Mouse (Mus musculus) common myeloid progenitor, adult 5-6 weeks (primary cell): ENCODE results near the gene Rfwd3. TPM values are rescaled to one million over a fixed set of nuclear protein-coding genes. Genes with fewer than 3 reads are reported as not detected.

Source experiments
- total RNA-seq: library from RNA; stranded (forward); fragments of 200-1000, 187-1606 nt; gene quantifications from 2 replicates; pipeline ENCODE4 v1.2.3, GENCODE M21; 2017

Gene Rfwd3
- total RNA-seq, 1 experiment from 2014 or later, result 74.0 TPM

Other genes with a start within 250 kb of the Rfwd3 start
- gene Exosc6, start 243.9 kb downstream of the Rfwd3 start, total RNA-seq, result 28.1 and 55.6 TPM in 2 replicates
- gene Clec18a, start 207.8 kb downstream of the Rfwd3 start, total RNA-seq, result 0.27 TPM in 1 of 2 replicates, not detected in the other
- 24.8 and 24.9 TPM in 2 replicates for gene Pdpr, start 205.6 kb downstream of the Rfwd3 start, total RNA-seq
- gene Glg1, start 41.0 kb downstream of the Rfwd3 start, total RNA-seq, result 55.1 and 65.2 TPM in 2 replicates
- 54.8 and 65.4 TPM in 2 replicates for gene Mlkl, start 38.0 kb upstream of the Rfwd3 start, total RNA-seq
- gene Fa2h, start 93.6 kb upstream of the Rfwd3 start, total RNA-seq, result not detected in 2 replicates
- 5.1 and 7.9 TPM in 2 replicates for gene Wdr59, start 221.9 kb upstream of the Rfwd3 start, total RNA-seq
- gene Znrf1, start 235.9 kb upstream of the Rfwd3 start, total RNA-seq, result 71.0 and 78.3 TPM in 2 replicates